Mouse (Mus musculus) embryo, embryonic 11 days (tissue): ENCODE results near the gene Gm28576.
"Not testable (repeated sequence)": the region's sequence is repeated elsewhere in the genome, so short reads cannot be mapped to it uniquely, and the experiment has no call there.

Source experiments
- DNase-seq: peaks from one replicate; pipeline ENCODE4 v3.0.0-alpha.2; 2015

The Gm28576 gene

DNA sequence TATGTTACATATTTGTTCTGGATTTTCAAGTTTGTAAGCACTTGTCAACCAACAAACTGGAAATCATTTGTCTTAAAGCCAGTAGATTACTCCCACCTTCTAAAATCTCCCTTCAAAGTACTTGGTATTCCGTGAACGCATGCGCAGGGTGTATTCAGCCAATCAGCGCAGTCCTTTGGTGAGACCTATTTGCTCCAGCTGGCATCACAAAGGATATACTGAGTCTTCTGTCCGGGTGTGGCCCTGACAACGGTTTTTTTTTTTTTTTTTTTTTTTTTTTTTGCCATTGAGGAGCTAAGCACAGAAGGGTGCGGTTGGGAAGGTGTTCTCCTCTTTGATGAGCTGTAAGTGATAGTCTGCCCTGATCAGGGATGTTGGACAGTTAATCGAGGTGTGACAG is at the start of gene Gm28576:
Gene Gm28576 (plus strand): TSS at position 301 of the 400 bp plus-strand sequence.
- not testable (repeated sequence) for DNase-seq
